Mouse (Mus musculus) thymus, adult 2 months (tissue): Measurements from ENCODE around the gene Aip.

Experiments used
- CTCF ChIP-seq: fragments of 200-500 bp; IDR thresholded peaks from 2 replicates; pipeline ENCODE4 v1.5.1; 2012; ENCODE audit warnings: mild to moderate bottlenecking, control low read depth, low read length, moderate library complexity, borderline replicate concordance; ENCODE audit not compliant: control insufficient read depth, poor library complexity, insufficient read depth; ENCODE audit errors: extremely low read depth
- POLR2A ChIP-seq: fragments of 200-500 bp; IDR thresholded peaks from 2 replicates; pipeline ENCODE4 v1.6.1; 2012; ENCODE audit warnings: mild to moderate bottlenecking, low read length, control low read depth, moderate library complexity; ENCODE audit not compliant: control insufficient read depth, poor library complexity, insufficient read depth; ENCODE audit errors: extremely low read depth

- TF ChIP-seq CTCF (no peak), POLR2A (no peak)
These were observed 31.9 kb downstream of the Aip start for GRCm38 (mm10) chr19:4093772-4094171.
